Mouse (Mus musculus) liver, embryonic 14.5 days (tissue): Measurements from ENCODE around the gene Ficd. TPM values are rescaled to one million over a fixed set of nuclear protein-coding genes. Genes with fewer than 3 reads are reported as not detected.

Experiments used
- ATAC-seq: fragments of 200-750 bp; cut with Nextera tagmentation; 2 replicates; pipeline ENCODE4 v1.8.0; 2017; ENCODE audit warnings: moderate number of reproducible peaks, mild to moderate bottlenecking, moderate library complexity; ENCODE audit not compliant: insufficient read depth
- DNase-seq, 3 experiments: peaks; one replicate each; pipeline ENCODE4 v3.0.0-alpha.2; 2012 to 2013; ENCODE audit warnings: low read depth in 3 of 3, low spot score in 3 of 3
- H3K27ac ChIP-seq: fragments of 300-500 bp; sonication (generic); 2 replicates; pipeline ENCODE4 v1.5.1; 2014; ENCODE audit warnings: moderate library complexity, mild to moderate bottlenecking, control low read depth, inconsistent platforms
- H3K27me3 ChIP-seq: fragments of 300-500 bp; sonication (generic); 2 replicates; pipeline ENCODE4 v1.6.1; 2014; ENCODE audit warnings: mild to moderate bottlenecking, low read length, moderate library complexity; ENCODE audit not compliant: control insufficient read depth, insufficient read depth
- H3K36me3 ChIP-seq: fragments of 300-500 bp; sonication (generic); replicated peaks from 2 replicates; pipeline ENCODE4 v1.6.1; 2014; ENCODE audit warnings: low read depth; ENCODE audit not compliant: control insufficient read depth, insufficient read depth
- H3K4me1 ChIP-seq, 2 experiments: fragments of 200-500 bp in 1 of 2; fragments of 300-500 bp in 1 of 2; sonication (generic) in 1 of 2; replicated peaks; 2 replicates each; pipeline ENCODE4 v1.6.1; 2012 to 2014; ENCODE audit warnings: antibody characterized with exemption in 1 of 2, inconsistent platforms in 1 of 2, low read length in 1 of 2; ENCODE audit not compliant: control insufficient read depth in 2 of 2, insufficient read depth in 2 of 2
- H3K4me2 ChIP-seq: fragments of 300-500 bp; sonication (generic); 2 replicates; pipeline ENCODE4 v1.6.1; 2014; ENCODE audit warnings: low read depth, mild to moderate bottlenecking, control low read depth, moderate library complexity
- H3K4me3 ChIP-seq, 2 experiments: fragments of 200-500 bp in 1 of 2; fragments of 300-500 bp in 1 of 2; sonication (generic) in 1 of 2; 2 replicates each; pipeline ENCODE4 v1.5.1; 2012 to 2014; ENCODE audit warnings: low read depth in 2 of 2, low read length in 2 of 2, mild to moderate bottlenecking in 2 of 2, control low read depth in 1 of 2, inconsistent platforms in 1 of 2, moderate library complexity in 1 of 2; ENCODE audit not compliant: insufficient read depth in 1 of 2
- H3K9ac ChIP-seq: fragments of 300-500 bp; sonication (generic); replicated peaks from 2 replicates; pipeline ENCODE4 v1.6.1; 2014; ENCODE audit warnings: mild to moderate bottlenecking, control low read depth, moderate library complexity
- H3K9me3 ChIP-seq: fragments of 300-500 bp; sonication (generic); 2 replicates; pipeline ENCODE4 v1.6.1; 2016; ENCODE audit warnings: low read length, mixed read lengths; ENCODE audit not compliant: control insufficient read depth
- CTCF ChIP-seq: IDR thresholded peaks from 2 replicates; pipeline ENCODE4 v1.5.1; 2016; ENCODE audit warnings: antibody characterized with exemption, low read depth, control low read depth
- EP300 ChIP-seq: IDR thresholded peaks from 2 replicates; pipeline ENCODE4 v1.6.1; 2016; ENCODE audit warnings: antibody characterized with exemption, low read depth
- WGBS: fragments of 180-500 bp; shearing (Covaris S2); extraction: QIAGEN DNeasy Blood & Tissue Kit; methylation state at CpG from one replicate; pipeline ENCODE4 v1.1.7; 2014; ENCODE audit not compliant: insufficient replicate concordance; 5-methylcytosine and 5-hydroxymethylcytosine counted together
- polyA plus RNA-seq, 2 experiments: library from polyadenylated mRNA; depleted of rRNA in 1 of 2; stranded (reverse) in 1 of 2; unstranded in 1 of 2; fragments of >200 nt; fragmentation: Nextera tagmentation in 1 of 2; extraction: Ambion mirVana in 1 of 2; gene quantifications; 2 replicates each; pipeline versions ENCODE4 v1.2.1 to v1.2.3; 2012 to 2014

Gene Ficd
- polyA plus RNA-seq, 2 experiments = 1.1 to 1.3 TPM

DNA sequence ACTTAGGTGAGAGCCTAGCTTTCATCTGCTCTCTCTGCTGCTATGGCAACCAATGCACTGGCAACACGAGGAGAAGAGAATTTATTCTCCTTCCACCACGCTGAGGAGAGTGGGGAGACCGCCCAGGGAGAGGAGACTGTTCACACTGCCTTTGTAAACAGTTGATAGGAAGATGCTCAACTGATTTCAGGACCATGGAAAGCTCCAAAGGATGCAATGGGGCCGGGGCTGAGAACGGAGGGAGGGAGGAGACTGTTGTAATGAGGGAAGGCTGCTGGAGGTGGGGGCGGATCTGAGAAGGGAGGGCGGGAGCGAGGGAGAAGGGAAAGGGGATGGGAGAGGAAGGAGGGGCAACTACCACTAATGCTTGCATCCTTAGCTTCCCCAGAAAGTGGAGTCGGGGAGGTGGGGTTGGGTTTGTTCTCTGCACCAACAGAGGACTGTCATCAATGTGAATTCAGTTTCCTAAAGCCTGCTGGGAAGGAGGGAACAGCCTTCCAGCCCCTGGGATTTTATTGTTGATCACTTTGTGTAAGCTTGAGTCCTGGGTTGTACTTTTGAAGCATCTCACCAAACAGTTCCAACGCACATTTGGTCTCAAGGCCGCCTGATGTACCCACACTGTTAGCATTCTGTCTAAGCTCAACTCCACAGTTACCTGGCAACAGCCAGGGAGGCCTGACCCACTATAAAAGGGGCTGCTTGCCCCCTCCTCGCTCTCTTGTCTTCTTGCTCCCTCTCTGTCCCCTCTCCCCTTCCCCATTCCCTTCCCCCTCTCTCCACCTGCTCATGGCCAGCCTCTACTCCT lies 18.8 kb upstream of the Ficd start:
- 13% methylated on average over 11 of the region's 12 CpGs for whole genome bisulfite sequencing
- peak in 1 of 3 experiments; percentile 22 for DNase-seq
- Histone ChIP-seq H3K27ac (no peak overlapping the region), H3K4me1 (no peaks in the 10 kb centered on the region), H3K4me3 (no peak overlapping the region), H3K36me3 (no peaks in the 10 kb centered on the region), H3K9me3 (no peaks in the 10 kb centered on the region), H3K27me3 (no peaks in the 10 kb centered on the region), H3K9ac (no peak overlapping the region), H3K4me2 (no peak overlapping the region)
- no peak for ATAC-seq
- TF ChIP-seq EP300 (no peak), CTCF (no peak)

DNA sequence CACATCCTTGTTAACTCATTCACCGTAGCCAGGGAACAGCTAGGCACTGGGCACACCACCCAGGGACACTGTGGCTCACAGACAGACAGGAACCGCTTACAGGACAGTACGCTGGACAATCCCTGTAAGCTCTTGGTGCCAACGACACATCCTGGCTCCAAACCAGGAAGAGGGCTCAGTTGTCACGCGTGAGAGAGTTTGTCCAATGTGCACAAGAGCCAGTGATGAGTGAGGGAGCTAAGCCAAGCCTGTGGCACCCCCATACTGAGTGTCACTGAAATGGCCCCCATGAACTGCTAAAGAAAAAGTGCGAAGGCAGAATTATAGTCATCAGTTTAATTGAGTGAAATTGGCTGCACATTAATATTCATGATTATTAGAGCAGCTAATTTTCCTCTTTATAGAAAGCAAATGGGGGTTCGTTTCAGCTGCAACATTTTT lies 16.4 kb upstream of the Ficd start:
- H3K9me3 ChIP-seq = no peaks in the 10 kb centered on the region
- ATAC-seq (no peak), DNase-seq (no peak)
- 64% methylated on average over 8 of the region's 8 CpGs for WGBS
- H3K36me3 ChIP-seq = no peaks in the 10 kb centered on the region
- H3K4me1 ChIP-seq = no peaks in the 10 kb centered on the region
- no peak overlapping the region for H3K4me2 ChIP-seq
- H3K27me3 ChIP-seq = no peaks in the 10 kb centered on the region
- H3K4me3 ChIP-seq = no peak overlapping the region
- no peak for TF ChIP-seq CTCF
- no peak for TF ChIP-seq EP300
- H3K9ac ChIP-seq = no peak overlapping the region
- no peak overlapping the region for H3K27ac ChIP-seq

DNA sequence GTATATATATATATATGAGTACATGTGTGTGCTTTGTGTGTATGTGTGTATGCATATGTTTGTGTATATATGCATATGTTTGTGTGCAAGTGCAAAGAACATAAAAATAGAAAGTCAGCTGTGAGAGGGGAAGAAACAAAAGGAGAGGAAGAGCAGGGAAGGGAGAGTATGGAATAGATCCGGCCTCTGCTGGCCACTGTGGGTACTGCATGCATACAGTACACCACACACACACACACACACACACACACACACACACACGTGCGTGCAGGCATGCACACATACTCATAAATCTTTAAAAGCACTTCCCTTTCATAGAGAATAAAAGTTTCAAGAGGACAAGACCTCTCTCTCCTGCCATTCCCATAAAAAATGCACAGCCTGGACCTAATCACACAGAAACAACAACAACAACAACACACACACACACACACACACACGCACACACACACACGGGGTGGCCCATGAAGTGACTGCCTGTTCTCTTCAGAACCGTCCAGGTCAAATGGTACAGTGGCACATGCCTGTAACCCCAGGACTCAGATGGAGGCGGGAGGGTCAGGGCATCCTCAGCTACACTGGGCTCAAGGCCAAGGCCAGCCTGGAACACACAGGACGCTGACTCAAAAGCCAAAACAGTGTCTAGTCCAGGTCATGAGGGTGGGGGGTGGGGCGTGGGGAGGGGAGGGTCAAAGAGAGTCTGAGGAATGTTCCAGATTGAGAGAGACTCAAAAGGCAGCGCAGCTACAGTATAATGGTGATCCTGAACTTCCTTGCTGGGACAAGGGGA lies 13.2 kb upstream of the Ficd start:
- no peak overlapping the region for H3K4me2 ChIP-seq
- H3K27ac ChIP-seq = no peak overlapping the region
- no peak overlapping the region for H3K4me3 ChIP-seq
- H3K9ac ChIP-seq = no peak overlapping the region
- DNase-seq (no peak), ATAC-seq (no peak)
- H3K9me3 ChIP-seq = no peaks in the 10 kb centered on the region
- H3K27me3 ChIP-seq = no peaks in the 10 kb centered on the region
- no peaks in the 10 kb centered on the region for H3K4me1 ChIP-seq
- WGBS = 62% methylated on average over 10 of the region's 10 CpGs
- peak; percentile 53 for TF ChIP-seq CTCF
- TF ChIP-seq EP300 = no peak
- H3K36me3 ChIP-seq = no peaks in the 10 kb centered on the region

DNA sequence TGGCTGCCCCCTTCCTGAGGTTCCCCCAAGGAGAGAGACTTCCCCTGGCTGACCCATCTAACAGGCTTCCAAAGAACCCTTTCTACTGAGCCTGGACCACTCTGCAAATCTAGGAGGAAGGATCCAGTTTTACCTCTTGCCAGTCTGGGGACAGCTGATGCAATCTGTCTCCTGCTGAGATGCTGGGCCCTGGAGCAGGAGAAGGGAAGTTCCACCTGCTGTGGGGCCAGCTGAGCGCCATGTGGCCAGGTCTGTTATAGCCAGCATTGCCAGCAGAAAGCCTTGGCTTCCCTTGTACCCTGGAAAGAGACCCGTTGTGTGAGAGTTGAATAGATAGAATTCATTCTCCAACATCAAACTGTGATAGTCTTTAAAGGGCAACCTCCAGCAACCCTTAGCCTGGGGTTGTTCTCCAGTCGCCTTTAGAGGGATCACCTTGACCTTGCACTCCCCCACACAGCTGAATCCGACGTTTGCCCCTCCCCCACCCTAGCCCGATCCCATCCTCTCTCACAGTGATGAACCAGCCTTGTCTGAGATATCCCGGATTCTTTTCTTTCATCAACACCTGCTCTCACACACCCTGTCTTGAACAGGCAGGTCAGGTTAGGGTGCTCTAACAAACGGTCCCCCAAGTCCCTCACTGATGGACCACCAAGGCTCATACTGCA lies 11.9 kb upstream of the Ficd start:
- Histone ChIP-seq H3K9me3 (no peaks in the 10 kb centered on the region), H3K4me2 (no peak overlapping the region), H3K36me3 (no peaks in the 10 kb centered on the region), H3K27ac (no peak overlapping the region), H3K27me3 (no peaks in the 10 kb centered on the region), H3K4me3 (no peak overlapping the region), H3K4me1 (no peaks in the 10 kb centered on the region), H3K9ac (no peak overlapping the region)
- no peak for DNase-seq
- no peak for TF ChIP-seq CTCF
- no peak for TF ChIP-seq EP300
- WGBS = 19% methylated on average over 8 of the region's 8 CpGs
- no peak for ATAC-seq

DNA sequence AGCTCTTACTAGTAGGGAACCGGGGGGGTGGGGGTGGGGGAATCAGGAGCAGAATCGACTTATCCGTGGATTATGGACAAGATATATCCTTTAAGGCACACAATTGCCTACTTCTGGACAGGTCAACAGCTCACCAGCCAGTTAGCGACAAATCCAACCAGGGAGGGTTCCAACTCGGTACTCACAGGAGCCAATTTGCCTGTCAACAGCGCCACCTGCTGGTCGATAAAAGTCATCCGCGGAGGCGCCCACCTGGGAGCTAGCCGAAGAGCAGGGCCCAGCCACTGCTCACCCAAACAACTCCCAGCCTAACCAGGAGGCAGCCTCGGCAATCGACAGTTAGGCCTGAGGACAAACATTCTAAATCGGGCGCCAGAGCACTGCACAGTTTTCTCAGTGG lies 11.2 kb upstream of the Ficd start, which contains the start of gene 1700069L16Rik:
1700069L16Rik (minus strand) TSS at position 327 of the 400 bp plus-strand sequence.
- Histone ChIP-seq H3K4me2 (no peak within 1 kb of the TSS), H3K4me1 (no peaks in the 10 kb centered on the region), H3K27ac (no peak within 1 kb of the TSS), H3K9ac (no peak within 1 kb of the TSS), H3K9me3 (no peaks in the 10 kb centered on the region), H3K27me3 (no peaks in the 10 kb centered on the region), H3K4me3 (no peak within 1 kb of the TSS), H3K36me3 (no peaks in the 10 kb centered on the region)
- no peak for ATAC-seq
- peak; percentile 36 to 42 (median 39) for DNase-seq
- 6% methylated on average over 15 of the region's 15 CpGs for WGBS
- TF ChIP-seq EP300 (no peak), CTCF (peak; percentile 92)
